Mouse (Mus musculus) lung, postnatal 4 days (tissue): ENCODE data around the gene Bhmt2.
A peak's percentile ranks its signal among the peaks of the same experiment; 100 is the strongest.

ENCODE experiments used
- DNase-seq, 2 experiments: peaks; one replicate each; pipeline ENCODE4 v3.0.0; 2021

The Bhmt2 gene

DNA sequence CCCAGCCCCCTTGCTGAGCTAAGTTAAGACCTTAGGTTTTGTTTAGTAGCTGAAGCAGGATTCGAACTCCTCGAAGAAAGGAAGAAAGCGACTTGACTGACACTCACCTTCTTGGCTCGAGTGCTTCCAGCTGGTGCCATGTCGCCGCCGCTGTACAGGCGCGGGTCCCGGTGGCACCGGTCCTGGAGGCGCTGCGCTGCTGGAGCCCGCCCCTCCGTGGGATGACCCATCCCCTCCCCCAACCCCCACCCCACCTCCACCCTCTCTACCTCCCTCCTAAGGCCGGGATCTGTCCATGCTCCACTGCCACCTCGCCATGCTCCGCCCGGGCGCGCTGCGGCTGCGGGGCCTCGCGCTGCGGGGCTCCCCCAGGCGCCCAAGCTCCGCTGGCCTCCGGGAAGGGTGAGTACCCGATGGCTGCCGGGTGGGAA, at the start of gene Bhmt2, which contains the start of gene Dmgdh:
Gene Bhmt2, minus strand, starts transcription at position 172 of the 431 bp plus-strand sequence.
Gene Dmgdh, plus strand, starts transcription at position 303 of the 431 bp plus-strand sequence.
- no peak for DNase-seq

DNA sequence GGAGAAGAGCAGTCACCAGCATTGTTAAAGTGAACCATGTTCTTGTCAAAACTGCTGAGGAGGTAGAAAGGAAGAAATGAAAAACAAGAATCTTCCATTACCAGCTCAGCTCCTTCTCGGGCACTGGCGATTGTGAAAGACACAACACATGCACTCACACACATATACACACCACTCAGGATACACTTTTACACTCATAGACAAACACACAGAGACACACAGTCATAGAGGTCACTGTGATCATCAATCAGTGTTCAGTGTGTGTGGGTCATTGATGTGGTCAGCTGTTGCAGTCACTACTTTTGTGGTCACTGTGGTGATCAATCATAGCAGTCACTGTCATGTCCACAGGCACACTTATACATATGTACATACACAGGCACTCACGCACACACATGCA, 49.4 kb upstream of the Bhmt2 start:
- DNase-seq, result no peak

DNA sequence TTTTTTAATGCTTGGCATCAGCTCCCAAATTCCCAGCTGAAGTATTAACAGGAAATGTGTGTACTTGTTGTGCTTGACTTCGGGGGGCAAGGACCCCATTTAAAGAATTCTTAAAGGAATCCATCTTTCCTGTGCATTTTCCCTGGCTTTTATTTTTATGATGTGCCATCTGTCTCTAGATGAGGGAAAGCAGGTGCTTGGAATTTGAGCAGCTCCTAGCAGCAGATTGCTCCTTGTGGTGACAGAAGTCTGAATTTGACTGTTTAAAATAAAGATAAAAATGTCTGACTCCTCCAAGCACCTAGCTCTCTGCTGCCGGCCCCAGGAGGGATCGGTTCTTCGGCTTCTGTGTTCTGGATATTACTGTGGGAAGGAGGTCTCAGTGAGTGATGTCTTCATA, 47.8 kb upstream of the Bhmt2 start:
- no peak for DNase-seq

DNA sequence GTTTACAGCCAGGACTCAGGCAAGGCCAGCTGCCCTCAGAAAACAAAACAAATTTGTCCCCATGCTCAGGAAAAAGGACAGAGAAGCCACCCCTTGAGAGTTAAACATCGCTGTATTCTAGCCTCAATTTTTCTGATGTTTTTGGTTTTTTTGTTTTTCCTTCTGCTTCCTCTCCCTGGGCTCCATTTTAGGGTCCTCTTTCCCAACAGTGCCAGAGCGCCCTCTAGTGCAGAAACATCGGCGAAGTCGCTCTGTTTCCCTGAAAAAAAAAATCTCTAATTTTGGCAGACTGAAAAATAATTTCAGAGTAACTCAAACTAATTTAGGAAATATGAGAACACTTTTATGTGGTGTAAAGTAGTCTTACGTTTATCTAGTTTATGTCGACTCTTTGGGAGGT, 44.8 kb upstream of the Bhmt2 start:
- peak; percentile 39 to 70 for DNase-seq

DNA sequence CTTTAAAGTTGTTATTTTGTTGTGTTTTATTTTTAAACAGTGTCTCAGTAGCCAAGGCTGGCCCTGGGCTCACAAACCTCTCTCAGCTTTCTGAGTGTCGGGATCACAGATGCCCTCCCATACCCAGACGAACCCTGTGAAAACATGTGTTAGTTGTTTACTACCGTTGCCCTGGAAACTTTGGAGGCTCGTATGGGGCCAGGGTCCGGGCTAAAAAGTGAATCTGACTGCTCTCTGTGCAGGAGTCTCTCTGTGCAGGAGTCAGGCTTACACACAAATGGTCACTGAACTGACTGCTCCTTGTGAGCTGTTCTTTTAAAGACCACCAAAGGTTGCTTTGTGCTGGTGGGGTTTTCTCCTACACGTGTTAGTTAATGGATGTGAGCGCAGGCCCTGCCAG, 43.0 kb upstream of the Bhmt2 start:
- DNase-seq, result no peak

DNA sequence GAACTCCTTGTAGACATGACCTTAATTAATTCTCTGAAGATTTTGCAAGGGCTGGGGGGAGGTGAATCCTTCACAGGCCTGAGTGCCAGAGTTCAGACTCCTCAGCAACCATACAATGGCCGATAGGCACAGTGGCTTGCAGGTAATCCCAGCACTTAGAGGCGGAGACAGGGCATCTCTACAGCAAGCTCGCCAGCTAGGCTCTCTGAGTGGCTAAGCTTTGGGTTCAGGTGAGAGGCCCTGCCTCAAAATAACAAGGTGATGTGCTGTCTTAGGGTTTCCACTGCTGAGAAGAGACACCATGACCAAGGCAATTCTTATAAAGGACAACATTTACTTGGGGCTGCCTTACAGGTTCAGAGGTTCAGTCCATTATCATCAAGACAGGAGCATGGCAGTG, 39.7 kb upstream of the Bhmt2 start:
- DNase-seq, result no peak

DNA sequence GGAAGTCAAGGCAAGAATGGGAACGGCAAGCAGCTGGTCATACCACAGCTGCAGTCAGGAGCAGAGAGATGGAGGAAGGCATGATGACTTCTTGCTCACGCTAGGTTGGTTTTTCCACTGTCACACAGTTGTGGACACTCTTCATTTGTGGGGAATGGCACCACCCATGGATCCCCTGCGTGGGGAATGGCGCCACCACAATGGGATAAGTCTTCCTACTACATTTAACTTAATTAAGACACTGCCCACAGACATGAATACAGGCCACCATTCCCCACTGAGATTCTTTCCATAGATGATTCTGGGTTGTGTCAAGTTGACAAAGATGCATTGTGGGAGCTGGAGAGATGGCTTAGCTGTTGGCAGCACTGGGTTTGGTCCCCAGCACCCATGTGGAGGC, 38.3 kb upstream of the Bhmt2 start:
- no peak for DNase-seq

DNA sequence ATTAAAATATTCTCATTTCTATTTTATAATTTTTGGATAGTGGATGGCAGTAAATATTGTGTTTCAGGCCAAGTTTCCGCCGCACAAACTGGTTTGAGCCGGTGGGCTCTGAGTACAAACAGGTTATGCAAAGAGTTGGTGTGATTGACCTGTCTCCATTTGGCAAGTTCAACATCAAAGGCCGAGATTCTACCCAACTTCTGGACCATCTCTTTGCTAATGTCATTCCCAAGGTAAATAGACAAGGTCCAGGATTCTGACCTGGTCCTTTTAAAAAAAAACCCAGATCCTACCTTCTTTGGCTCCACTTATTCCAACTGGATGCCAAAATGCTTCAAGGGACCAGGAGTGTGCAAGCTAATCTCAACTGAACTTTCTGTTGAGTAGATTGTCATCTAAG, 37.1 kb upstream of the Bhmt2 start:
- no peak for DNase-seq

DNA sequence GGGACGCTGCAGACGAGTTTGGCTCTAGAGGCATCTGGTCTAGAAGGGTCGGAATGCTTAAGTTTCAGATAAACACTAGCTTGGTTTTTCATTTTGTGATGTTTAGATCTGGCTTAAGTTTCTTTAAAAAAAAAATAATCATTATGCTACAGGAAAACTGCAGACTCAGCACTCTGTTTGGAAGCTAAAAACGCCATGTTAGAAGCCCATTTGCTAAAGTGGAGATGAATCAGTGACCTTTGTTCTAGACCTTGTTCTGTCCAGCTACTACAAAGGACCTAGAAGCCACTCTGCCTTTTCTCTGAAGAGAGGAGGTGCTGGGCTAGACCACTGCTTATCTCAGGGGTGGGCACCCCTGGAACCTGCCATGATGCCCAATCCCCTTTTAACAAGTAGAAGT, 36.2 kb upstream of the Bhmt2 start:
- DNase-seq, result no peak

DNA sequence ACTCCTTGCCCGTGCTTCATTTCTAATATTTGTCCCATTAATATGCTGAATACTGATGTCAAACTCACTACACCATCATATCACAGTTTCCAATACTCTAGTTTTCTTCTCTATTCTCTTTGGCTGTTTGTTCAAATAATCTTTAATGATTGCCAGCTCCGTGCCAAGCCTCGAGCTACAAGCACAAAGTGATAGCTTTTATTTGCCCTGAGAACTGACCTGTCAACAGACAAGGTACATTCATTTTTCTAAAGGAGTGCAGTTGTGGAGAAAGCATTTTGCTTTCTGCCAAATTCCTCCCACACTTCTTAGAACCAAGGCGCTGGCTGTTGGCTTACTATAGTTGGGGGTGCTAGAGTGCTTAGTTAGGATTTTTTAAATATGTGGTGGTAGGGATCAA, 33.2 kb upstream of the Bhmt2 start:
- DNase-seq, result no peak

DNA sequence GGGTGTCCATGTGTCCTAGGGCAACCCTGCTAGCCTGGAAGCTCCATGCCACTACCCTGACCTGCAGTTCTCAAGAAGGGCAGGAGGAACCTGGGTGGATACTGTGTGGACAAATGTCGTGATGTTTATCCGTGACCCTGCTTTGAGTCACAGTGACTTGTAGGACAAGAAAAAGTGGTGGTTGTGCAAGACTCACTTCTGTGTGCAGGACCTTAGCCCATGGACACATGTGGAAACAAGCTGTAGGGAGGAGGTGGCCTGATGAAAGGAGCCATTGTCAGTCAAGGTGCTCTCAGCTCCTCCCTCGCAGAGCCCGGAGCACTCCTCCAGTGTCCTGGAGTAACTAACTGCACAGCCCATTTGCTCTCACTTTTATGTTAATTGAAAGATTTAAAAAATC, 31.6 kb upstream of the Bhmt2 start:
- no peak for DNase-seq

DNA sequence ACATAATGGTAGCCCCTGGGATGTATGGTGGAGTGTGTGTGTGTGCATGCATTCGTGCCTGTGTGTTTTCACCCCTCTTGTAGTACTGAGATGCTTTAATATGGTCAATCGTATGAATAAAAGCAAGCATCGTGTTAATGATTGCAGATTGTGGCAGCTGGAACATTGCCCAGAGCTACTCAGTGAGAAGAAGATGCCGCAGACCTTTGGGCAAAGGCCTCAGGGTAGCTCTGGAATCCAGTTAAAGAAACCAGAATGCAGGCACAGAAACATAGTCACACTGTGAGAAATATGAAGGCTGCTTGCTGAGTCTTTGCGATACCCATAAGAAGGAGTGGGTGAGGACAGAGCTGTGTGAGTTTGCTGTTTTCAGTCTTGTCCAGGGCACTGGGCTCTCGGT, 24.8 kb upstream of the Bhmt2 start:
- no peak for DNase-seq

DNA sequence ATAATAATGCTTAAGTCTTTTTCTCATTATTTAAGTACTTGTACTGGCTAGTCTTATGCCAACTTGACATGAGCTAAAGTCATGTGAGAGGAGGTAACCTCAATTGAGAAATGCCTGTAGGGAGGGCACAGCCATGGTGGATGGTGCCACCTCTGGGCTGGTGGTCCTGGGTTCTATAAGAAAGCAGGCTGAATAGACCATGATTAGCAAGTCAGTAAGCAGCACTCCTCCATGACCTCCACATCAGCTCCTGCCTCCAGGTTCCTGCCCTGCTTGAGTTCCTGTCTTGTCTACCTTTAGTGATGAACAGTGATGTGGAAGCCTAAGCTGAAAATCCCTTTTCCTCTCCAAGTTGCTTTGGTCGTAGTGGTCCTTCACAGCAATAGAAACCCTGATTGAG, 16.7 kb upstream of the Bhmt2 start:
- no peak for DNase-seq

DNA sequence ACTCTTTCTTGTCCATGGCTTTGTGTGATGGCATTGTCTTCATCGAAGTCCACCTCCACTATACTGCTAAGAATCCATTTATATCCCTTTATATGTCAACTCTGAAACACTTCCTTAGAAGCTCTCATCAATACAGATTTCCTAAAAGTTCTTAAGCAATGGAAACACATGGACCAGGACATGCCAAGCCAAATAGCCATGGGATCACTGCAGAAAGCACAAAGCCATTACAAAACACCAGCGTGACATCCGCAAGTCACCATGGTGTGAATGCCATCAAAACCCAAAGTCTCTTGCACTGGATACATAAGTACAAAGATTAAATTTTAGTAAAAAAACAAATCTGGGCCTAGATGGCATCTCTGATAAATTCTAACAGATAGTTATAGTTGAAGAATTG, 15.5 kb upstream of the Bhmt2 start:
- DNase-seq, result no peak

DNA sequence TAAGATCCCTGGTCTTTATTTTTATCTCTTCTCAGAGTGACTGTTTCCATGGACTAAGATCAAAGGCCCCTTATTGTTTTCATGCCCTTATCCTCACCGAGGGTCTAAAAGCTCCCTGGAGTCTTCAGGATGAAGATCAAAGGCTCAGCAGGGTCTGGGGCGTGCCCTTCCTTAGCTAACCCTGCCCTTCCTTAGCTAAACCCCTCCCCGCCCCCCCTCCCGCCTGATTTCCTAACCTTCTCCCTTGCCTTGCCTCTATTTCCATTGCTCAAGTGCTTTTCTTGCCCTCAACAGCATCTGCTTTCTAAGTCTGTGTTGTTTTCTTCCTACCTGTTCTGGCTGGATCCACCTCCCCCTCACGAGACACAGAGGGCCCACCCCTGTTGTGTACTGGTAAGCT, 13.2 kb upstream of the Bhmt2 start:
- DNase-seq, result no peak

DNA sequence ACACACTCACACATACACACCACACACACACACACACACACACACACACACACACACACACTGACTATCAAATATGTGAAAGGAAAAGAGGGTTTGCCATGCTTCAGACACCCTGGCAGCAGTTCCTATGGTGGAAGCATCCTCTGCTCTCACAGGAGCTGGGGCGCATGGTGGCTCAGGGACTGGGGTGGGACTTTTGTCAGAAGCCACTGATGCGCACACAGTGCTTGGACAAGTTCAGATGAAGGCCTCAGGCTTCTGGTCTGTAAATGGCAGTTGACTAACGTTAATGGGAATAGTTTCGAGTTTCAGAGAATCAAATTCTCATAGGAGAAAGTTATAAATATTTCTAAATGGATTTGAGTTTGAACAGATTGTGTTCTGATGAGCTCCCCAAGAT, 11.1 kb upstream of the Bhmt2 start:
- no peak for DNase-seq

DNA sequence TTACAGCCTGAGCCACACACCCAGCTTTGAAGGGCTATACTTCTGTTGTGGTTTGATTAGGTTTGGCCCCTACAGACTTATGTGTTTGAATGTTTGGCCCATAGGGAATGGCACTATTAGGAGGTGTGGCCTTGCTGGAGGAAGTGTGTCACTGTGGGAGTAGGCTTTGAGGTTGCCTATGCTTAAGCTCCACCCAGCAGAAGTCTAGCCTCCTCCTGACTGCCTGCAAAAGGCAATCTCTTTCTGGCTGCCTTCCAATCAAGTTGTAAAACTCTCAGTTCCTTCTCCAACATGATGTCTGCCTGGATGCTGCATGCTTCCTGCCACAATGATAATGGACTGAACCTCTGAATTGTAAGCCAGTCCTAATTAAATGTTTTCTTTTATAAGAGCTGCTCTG, 9.2 kb upstream of the Bhmt2 start:
- no peak for DNase-seq

DNA sequence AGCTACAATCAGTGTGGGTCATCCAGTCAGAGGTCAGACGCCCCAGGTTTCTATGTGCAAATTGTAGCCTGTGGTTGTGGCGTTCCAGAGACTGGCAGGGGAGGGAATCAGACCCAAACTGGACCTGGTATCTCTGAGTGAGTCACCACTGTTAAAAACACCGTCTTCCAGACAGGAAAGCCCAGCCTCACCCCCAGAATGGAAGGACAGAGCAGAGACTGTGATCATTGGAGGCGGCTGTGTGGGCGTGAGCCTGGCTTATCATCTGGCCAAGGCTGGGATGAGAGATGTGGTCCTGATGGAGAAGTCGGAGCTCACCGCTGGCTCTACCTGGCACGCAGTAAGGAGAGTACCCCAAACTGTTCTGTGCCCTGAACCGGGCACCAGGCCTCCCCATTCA, 2.8 kb upstream of the Bhmt2 start:
- no peak for DNase-seq

DNA sequence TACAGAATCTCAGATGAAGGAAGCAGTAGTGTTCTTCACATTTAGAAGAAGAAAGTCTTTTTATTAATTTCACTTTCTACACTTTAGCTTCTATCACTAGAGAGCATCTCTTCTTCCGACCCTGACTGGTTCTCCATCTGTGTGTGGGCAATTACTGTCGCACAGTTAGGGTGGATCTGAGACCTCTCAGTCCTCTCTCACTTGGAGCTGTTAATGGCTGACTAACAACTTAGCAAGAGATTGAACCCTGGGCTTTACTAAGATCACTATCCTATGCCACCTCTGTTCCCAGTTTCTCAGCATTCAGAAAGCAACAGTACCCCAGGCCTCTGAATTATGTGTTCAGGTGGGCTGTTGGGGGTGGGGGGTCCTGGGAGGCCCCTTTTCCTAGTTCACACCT, 806 bp downstream of the Bhmt2 start:
- DNase-seq, result no peak

DNA sequence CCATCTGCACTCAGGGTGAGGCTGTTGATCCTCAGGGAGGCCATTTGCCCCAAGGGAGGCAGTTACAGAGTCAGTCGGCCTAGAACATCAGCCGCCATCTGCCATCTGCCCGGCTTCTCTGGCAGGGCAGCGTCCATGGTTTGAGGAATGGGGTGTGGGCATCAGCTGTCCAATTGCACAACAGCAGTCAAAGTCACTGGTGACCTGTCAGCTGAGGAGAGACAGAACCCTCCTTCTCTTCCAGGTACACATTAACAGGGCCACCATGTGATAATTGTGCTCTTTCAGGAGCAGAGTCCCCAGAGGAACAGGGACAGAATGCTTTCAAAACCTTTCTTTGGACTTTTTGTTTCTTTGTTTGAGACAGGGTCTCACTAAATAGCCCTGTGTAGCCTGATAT, 1.7 kb downstream of the Bhmt2 start:
- no peak for DNase-seq

DNA sequence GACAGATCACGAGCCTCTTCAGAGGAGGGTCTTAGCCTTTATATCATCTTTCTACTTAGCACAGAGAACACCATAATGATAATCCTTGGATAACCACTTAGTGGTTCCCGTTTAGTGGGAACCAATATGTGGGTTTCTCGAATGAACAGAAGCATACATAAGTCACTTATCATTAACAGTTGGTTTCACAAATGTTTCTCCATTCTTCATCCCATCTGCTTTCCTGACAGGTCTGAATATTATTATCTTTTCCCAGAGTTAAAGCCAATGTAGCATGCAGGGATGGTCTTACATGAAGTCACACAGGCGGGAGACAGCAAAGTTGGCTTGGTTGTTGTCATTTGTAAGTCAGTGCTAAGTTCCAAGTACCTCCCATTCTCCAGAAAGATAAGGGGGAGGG, 6.5 kb downstream of the Bhmt2 start:
- no peak for DNase-seq

DNA sequence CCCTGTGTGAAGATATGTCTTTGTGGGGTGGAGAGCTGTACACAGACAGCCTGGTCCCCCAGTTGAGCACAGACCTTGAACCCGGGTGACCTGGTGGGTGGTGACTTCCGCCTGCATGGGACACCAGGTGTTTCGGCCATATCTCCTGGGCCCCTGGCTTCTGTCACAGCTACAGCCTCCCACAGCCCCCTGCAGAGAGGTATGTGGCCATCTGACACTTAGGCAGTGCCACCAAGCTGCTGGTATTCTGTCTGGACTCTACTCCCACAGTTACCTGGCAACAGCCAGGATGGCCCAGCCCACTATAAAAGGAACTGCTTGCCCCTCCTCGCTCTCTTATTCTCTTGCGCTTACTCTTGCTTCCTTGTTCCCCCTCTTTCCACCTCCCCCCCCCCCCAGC, 16.2 kb downstream of the Bhmt2 start:
- no peak for DNase-seq

DNA sequence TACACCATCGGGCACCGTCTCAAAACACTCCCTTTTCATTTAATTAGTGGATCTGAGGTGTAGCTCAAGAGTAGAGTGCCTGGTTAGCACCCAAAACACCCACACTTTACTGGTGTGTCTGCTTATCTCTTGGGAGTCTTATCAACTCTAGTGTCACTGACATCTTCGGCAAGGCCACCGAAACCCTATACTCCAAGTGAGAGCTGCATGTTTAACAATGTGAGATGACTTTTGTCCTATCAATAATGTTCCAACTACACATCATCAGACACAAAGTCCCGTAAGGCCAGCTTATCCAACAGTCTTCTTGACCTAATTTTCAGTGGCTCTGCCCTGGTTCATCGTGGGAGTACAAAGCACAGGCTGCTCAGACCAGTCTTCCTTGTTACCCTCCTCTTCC, 20.7 kb downstream of the Bhmt2 start:
- DNase-seq, result no peak

DNA sequence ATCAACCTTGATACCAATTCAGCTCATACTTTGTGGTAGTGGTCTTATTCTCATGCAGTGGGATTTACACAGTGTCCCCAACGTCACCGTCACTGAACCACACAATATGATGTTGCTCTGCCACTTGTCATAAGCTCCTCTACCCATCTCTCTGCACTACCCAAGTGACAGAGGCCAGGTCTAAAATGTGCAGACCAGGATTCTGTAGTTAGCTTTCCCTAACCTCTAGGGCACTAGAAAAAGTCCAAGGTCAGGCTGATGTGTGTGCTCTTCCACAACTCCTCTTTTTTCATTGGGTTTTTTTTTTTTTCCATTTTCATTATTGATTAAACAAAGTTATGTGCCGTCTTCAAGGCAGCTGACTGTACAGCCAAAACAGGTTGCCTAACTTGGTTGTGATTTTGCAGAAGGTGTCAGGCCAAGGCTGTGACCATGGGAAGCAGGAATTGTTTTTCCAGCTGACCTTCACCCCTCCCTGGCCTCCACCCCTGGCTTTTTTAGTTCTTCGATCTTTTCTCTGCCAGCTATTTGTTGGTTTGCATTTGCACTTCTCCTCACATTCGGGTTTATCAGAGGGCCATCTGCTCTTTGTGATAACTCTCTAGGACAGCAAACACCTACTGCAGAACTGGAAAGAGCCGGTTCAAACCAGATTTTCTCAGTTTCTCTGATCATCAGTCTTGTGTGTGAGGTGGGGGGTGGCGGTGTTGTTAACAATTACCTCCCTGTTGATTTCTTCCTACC, 25.5 kb downstream of the Bhmt2 start:
- DNase-seq, result no peak

DNA sequence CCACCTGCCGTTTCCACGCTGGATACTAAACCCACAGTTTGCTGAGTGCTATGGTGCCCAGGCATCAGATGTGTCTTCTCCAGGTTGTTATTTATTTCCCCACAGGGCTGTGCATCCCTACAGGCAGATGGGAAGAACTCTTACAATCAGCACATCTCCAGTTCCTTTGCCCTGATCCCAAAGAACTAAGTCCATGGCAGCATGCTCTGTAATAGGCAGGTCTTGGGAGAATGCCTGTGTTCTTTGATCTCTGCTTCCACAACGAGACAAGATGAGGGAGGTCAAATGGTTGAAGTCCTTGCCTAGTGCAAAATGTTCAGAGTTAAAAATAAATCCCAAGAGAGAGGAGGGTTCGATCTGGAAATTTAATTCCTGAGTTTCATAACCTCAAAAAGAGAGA, 34.5 kb downstream of the Bhmt2 start:
- no peak for DNase-seq
